Mouse (Mus musculus) spleen, adult 2 months (tissue): ENCODE data around the gene Yeats4. TPM values are rescaled to one million over a fixed set of nuclear protein-coding genes. Genes with fewer than 3 reads are reported as not detected.

ENCODE experiments used
- DNase-seq, 2 experiments: peaks; one replicate each; pipeline versions ENCODE4 v3.0.0 to v3.0.0-alpha.2; 2012 to 2021; ENCODE audit warnings: low spot score in 2 of 2, low read depth in 1 of 2
- H3K27ac ChIP-seq: fragments of 200-500 bp; 2 replicates; pipeline ENCODE4 v1.5.1; 2012; ENCODE audit warnings: low read length, inconsistent platforms; ENCODE audit not compliant: insufficient read depth
- H3K27me3 ChIP-seq: fragments of 200-500 bp; 2 replicates; pipeline ENCODE4 v1.6.1; 2012; ENCODE audit warnings: mild to moderate bottlenecking, moderate library complexity, low read length, inconsistent platforms; ENCODE audit not compliant: control insufficient read depth, insufficient read depth
- H3K36me3 ChIP-seq: fragments of 200-500 bp; 2 replicates; pipeline ENCODE4 v1.6.1; 2012; ENCODE audit warnings: mild to moderate bottlenecking, low read length, inconsistent platforms; ENCODE audit not compliant: control insufficient read depth, insufficient read depth
- H3K4me1 ChIP-seq: fragments of 200-500 bp; 2 replicates; pipeline ENCODE4 v1.6.1; 2011; ENCODE audit warnings: inconsistent platforms; ENCODE audit not compliant: control insufficient read depth, insufficient read depth, insufficient read length
- H3K4me3 ChIP-seq: fragments of 200-500 bp; 2 replicates; pipeline ENCODE4 v1.5.1; 2011; ENCODE audit warnings: mild to moderate bottlenecking, inconsistent platforms; ENCODE audit not compliant: insufficient read depth, insufficient read length; ENCODE audit errors: extremely low read depth
- CTCF ChIP-seq: fragments of 200-500 bp; IDR thresholded peaks from 2 replicates; pipeline ENCODE4 v1.5.1; 2011; ENCODE audit warnings: mild to moderate bottlenecking, inconsistent platforms; ENCODE audit not compliant: insufficient read depth, insufficient read length, insufficient replicate concordance; ENCODE audit errors: extremely low read depth
- POLR2A ChIP-seq: fragments of 200-500 bp; IDR thresholded peaks from 2 replicates; pipeline ENCODE4 v1.6.1; 2011; ENCODE audit warnings: low read depth, low read length, inconsistent platforms
- WGBS: fragments of 180-500 bp; shearing (Covaris S2); methylation state at CpG from one replicate; pipeline ENCODE4 v1.1.7; 2018; 5-methylcytosine and 5-hydroxymethylcytosine counted together
- polyA plus RNA-seq: library from polyadenylated mRNA; depleted of rRNA; stranded (reverse); fragments of >200 nt; gene quantifications from 2 replicates; pipeline ENCODE4 v1.2.3, GENCODE M21; 2012

Gene Yeats4
- polyA plus RNA-seq, 1 experiment: 27.5 TPM

DNA sequence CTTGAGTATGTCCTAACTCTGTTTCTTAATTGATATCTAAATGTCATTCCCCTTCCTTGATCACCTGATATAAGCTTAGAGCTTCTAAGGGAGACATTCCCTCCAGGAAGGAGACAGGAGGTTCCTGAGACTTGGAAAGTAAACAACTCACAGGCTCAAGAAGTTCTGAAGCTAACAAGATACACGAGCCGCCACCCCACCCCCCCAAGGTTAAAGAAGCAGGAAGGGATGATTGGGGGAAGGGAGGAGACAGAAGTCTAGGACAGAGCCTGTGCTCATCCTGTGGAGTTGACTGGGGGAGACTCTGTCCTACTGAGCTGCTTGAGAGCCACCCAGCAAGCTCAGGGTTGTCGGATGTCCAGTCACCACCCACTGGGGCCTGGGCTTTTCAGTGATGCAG lies 1.7 kb upstream of the Yeats4 start:
- H3K27ac ChIP-seq: no peak overlapping the region
- 87% methylated on average over 3 of the region's 3 CpGs for WGBS

GRCm38 (mm10) chr10:117225094-117225493 lies 787 bp upstream of the Yeats4 start:
- TF ChIP-seq CTCF (no peak), POLR2A (no peak)
- no peaks in the 10 kb centered on the region for H3K27me3 ChIP-seq
- peaks cover 12% of the 10 kb centered on the region for H3K36me3 ChIP-seq
- H3K27ac ChIP-seq: no peak overlapping the region
- WGBS: 67% methylated on average over 8 of the region's 8 CpGs
- no peak for DNase-seq
- no peaks in the 10 kb centered on the region for H3K4me1 ChIP-seq
- H3K4me3 ChIP-seq: no peak overlapping the region

More for the DNA sequence above, 1.7 kb upstream of the Yeats4 start:
- Histone ChIP-seq H3K27me3 (no peaks in the 10 kb centered on the region), H3K4me3 (no peak overlapping the region), H3K4me1 (no peaks in the 10 kb centered on the region), H3K36me3 (peaks cover 6% of the 10 kb centered on the region)
- DNase-seq: no peak
- no peak for TF ChIP-seq CTCF
- TF ChIP-seq POLR2A: no peak

GRCm38 (mm10) chr10:117223758-117224101 lies 577 bp downstream of the Yeats4 start:
- Histone ChIP-seq H3K36me3 (peaks cover 19% of the 10 kb centered on the region), H3K27ac (no peak overlapping the region), H3K4me1 (no peaks in the 10 kb centered on the region), H3K27me3 (no peaks in the 10 kb centered on the region), H3K4me3 (peak overlapping the region; percentile 75)
- 3% methylated on average over 9 of the region's 9 CpGs for WGBS
- no peak for DNase-seq
- TF ChIP-seq POLR2A: no peak
- TF ChIP-seq CTCF: no peak

DNA sequence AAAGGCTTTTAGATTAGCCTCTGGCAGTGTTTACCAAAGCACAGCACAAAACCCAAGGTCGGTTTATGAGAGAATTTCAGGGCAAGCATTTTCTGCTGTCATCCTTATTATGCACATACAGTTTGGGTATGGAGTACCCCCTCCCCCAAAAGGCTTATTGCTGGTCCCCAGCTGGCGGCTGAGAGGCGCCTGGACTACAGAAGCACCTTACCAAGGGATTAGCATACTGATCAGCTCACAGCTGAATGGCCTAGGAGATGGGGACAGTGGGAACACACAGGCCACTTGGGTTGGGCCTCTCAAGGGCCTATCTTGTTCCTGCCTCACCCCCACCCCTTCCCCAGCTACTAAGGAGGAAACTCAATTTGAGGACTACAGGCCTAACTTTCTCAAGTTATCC lies 1.5 kb downstream of the Yeats4 start:
- Histone ChIP-seq H3K4me1 (no peaks in the 10 kb centered on the region), H3K36me3 (peaks cover 23% of the 10 kb centered on the region), H3K27ac (no peak overlapping the region), H3K27me3 (no peaks in the 10 kb centered on the region), H3K4me3 (no peak overlapping the region)
- TF ChIP-seq CTCF (no peak), POLR2A (no peak)
- no peak for DNase-seq
- 93% methylated on average over 3 of the region's 3 CpGs for WGBS

- TF ChIP-seq POLR2A (no peak), CTCF (no peak)
- H3K27me3 ChIP-seq: no peaks in the 10 kb centered on the region
- no peak overlapping the region for H3K4me3 ChIP-seq
- H3K36me3 ChIP-seq: peaks cover 27% of the 10 kb centered on the region
- 96% methylated on average over 8 of the region's 8 CpGs for WGBS
- H3K4me1 ChIP-seq: peaks cover 4% of the 10 kb centered on the region; the same call in 1 of the 2 replicates
- H3K27ac ChIP-seq: no peak overlapping the region
- no peak for DNase-seq
Measured at GRCm38 (mm10) chr10:117218351-117218750, 6.0 kb downstream of the Yeats4 start.

DNA sequence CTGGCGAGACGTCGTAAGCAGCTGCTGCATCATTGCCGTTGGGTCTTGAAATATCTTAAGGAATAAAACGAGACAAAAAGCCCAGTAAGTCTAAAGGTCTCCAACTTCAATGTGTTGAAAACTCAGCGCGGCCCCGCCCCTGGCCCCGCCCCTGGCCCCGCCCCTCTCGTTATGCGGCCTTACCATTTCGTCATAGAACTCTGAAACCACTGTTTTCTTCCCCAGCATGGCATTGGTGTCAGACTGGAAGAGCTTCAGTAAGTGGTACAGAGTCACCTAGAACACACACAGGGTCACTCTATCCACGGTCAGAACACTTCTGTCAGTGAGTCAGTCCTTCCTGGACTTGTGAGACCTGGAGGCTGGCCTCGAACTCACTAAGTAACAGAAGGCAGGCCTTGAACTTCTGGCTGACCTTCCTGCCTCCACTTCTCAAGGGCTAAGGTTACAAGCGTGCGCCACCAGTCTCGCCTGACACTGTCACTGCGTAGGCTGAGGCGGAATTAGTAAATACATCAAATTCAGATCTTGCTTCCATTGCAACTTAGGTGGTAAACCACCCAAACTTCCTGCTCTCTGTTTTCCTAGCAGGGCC lies 7.0 kb downstream of the Yeats4 start:
- WGBS: 83% methylated on average over 20 of the region's 20 CpGs
- Histone ChIP-seq H3K36me3 (peaks cover 28% of the 10 kb centered on the region), H3K27ac (no peak overlapping the region), H3K4me3 (no peak overlapping the region), H3K4me1 (peaks cover 4% of the 10 kb centered on the region; the same call in 1 of the 2 replicates), H3K27me3 (no peaks in the 10 kb centered on the region)
- TF ChIP-seq POLR2A: no peak
- no peak for TF ChIP-seq CTCF
- no peak for DNase-seq

DNA sequence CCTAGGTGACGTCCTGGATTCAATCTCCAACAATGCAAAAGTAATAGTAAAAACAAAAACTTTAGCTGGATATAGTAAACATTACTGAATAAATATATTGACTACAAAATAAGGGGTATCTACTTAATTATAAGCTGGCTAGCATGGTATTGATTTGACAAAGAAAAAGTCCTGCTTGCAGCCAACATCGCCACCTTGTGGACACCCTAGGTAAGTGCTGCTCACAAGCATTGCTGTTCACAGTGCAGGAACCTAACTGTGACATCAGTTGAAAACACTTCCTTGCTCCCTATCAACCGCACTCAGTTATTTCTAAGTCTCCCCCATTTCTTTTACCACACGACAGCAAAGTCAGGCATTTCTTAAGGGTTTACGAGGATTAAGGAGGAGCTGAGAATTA lies 7.5 kb downstream of the Yeats4 start:
- Histone ChIP-seq H3K27ac (no peak overlapping the region), H3K36me3 (peaks cover 25% of the 10 kb centered on the region), H3K4me1 (peaks cover 4% of the 10 kb centered on the region; the same call in 1 of the 2 replicates), H3K4me3 (no peak overlapping the region), H3K27me3 (no peaks in the 10 kb centered on the region)
- WGBS: 67% methylated on average over 5 of the region's 5 CpGs
- TF ChIP-seq CTCF (peak; percentile 70; the same call in 1 of the 2 replicates), POLR2A (no peak)
- DNase-seq: peak; percentile 61 to 62
